Mouse (Mus musculus): ENCODE data around the gene C2cd3.

The C2cd3 gene

GRCm38 (mm10) chr7:100497982-100498381 is 125.9 kb downstream of the C2cd3 start:
- no peak for DNase-seq (ENCODE audit: low spot score)

GRCm38 (mm10) chr7:100499465-100499864 is 127.4 kb downstream of the C2cd3 start:
- DNase-seq (ENCODE audit: low spot score) = no peak

- no peak for DNase-seq (ENCODE audit: low spot score)
These were observed 128.4 kb downstream of the C2cd3 start for GRCm38 (mm10) chr7:100500276-100500977.

GRCm38 (mm10) chr7:100501027-100501843 is 129.2 kb downstream of the C2cd3 start:
- DNase-seq (ENCODE audit: low spot score) = no peak

- DNase-seq (ENCODE audit: low spot score) = no peak
These were observed 129.9 kb downstream of the C2cd3 start for GRCm38 (mm10) chr7:100501844-100502373.

GRCm38 (mm10) chr7:100502374-100502922 is 130.4 kb downstream of the C2cd3 start:
- no peak for DNase-seq (ENCODE audit: low spot score)

- DNase-seq (ENCODE audit: low spot score) = no peak
These were observed 131.0 kb downstream of the C2cd3 start for GRCm38 (mm10) chr7:100503076-100503475.

GRCm38 (mm10) chr7:100504740-100505487 is 132.9 kb downstream of the C2cd3 start:
- no peak for DNase-seq (ENCODE audit: low spot score)

- DNase-seq (ENCODE audit: low spot score) = no peak
These were observed 134.5 kb downstream of the C2cd3 start for GRCm38 (mm10) chr7:100506494-100506893.

GRCm38 (mm10) chr7:100508670-100509069 is 136.6 kb downstream of the C2cd3 start:
- DNase-seq (ENCODE audit: low spot score) = no peak

GRCm38 (mm10) chr7:100511602-100512001 is 139.6 kb downstream of the C2cd3 start:
- no peak for DNase-seq (ENCODE audit: low spot score)

GRCm38 (mm10) chr7:100514573-100514972 is 142.5 kb downstream of the C2cd3 start, which contains the start of gene Dnajb13:
TSS of gene Dnajb13 (minus strand) at chr7:100514960.
- no peak for DNase-seq (ENCODE audit: low spot score)
